Mouse (Mus musculus) forebrain, postnatal 0 days (tissue): Measurements from ENCODE around the gene Faah. TPM values are rescaled to one million over a fixed set of nuclear protein-coding genes. Genes with fewer than 3 reads are reported as not detected.

Experiments used
- ATAC-seq: fragments of 200-750 bp; cut with Nextera tagmentation; 2 replicates; pipeline ENCODE4 v1.8.0; 2017; ENCODE audit warnings: mild to moderate bottlenecking, moderate library complexity
- DNase-seq: peaks from one replicate; pipeline ENCODE4 v3.0.0-alpha.2; 2015
- H3K27ac ChIP-seq: fragments of 300-500 bp; sonication (generic); 2 replicates; pipeline ENCODE4 v1.5.1; 2014; ENCODE audit warnings: low read depth, mild to moderate bottlenecking, antibody characterized with exemption, low read length, moderate library complexity, mixed read lengths
- H3K27me3 ChIP-seq: fragments of 300-500 bp; sonication (generic); 2 replicates; pipeline ENCODE4 v1.6.1; 2014; ENCODE audit warnings: mild to moderate bottlenecking, low read length, mixed read lengths; ENCODE audit not compliant: insufficient read depth
- H3K36me3 ChIP-seq: fragments of 300-500 bp; sonication (generic); 2 replicates; pipeline ENCODE4 v1.6.1; 2014; ENCODE audit warnings: mild to moderate bottlenecking, moderate library complexity; ENCODE audit not compliant: insufficient read depth
- H3K4me1 ChIP-seq: fragments of 300-500 bp; sonication (generic); 2 replicates; pipeline ENCODE4 v1.6.1; 2014; ENCODE audit warnings: antibody characterized with exemption; ENCODE audit not compliant: insufficient read depth
- H3K4me2 ChIP-seq: fragments of 300-500 bp; sonication (generic); 2 replicates; pipeline ENCODE4 v1.6.1; 2014; ENCODE audit warnings: low read depth, mild to moderate bottlenecking, moderate library complexity
- H3K4me3 ChIP-seq: fragments of 300-500 bp; sonication (generic); 2 replicates; pipeline ENCODE4 v1.5.1; 2014; ENCODE audit warnings: low read depth, low read length, mixed read lengths
- H3K9ac ChIP-seq: fragments of 300-500 bp; sonication (generic); 2 replicates; pipeline ENCODE4 v1.6.1; 2014; ENCODE audit warnings: mild to moderate bottlenecking
- H3K9me3 ChIP-seq: fragments of 300-500 bp; sonication (generic); 2 replicates; pipeline ENCODE4 v1.6.1; 2016; ENCODE audit warnings: low read length
- CTCF ChIP-seq: sonication (generic); IDR thresholded peaks from 2 replicates; pipeline ENCODE4 v1.5.1; 2016; ENCODE audit warnings: antibody characterized with exemption, control low read depth, low read depth
- WGBS: fragments of 180-500 bp; shearing (Covaris S2); extraction: QIAGEN DNeasy Blood & Tissue Kit; methylation state at CpG from one replicate; pipeline ENCODE4 v1.1.7; 2014; 5-methylcytosine and 5-hydroxymethylcytosine counted together
- polyA plus RNA-seq: library from polyadenylated mRNA; unstranded; fragments of >200 nt; fragmentation: Nextera tagmentation; extraction: Ambion mirVana; gene quantifications from 2 replicates; pipeline ENCODE4 v1.2.1, GENCODE M21; 2015
- total RNA-seq: library from RNA; depleted of rRNA; stranded (reverse); fragments of >200 nt; gene quantifications from 2 replicates; pipeline ENCODE4 v1.2.3, GENCODE M21; 2014

The Faah gene
- total and polyA plus RNA-seq, 2 experiments from 2014 or later: 25.4 to 42.7 TPM

DNA sequence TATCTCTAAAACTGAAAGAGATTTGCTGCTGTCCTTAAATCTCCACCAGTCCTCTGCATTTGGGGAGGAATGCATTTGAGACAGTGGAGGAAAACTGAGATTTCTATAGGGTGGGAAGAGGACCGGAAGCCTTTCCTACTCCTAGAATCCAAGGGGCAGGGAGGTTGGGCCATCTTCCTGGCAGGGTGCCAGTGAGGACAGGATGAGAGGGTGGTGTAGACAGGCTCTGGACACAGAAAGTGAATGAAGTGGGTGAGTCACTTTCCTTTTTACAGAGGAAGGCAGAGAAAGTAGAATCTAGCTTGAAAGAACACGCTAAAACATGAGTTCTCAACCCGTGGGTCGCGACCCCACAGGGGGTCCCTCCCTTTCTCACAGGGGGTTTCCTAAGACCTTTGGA is 53.3 kb downstream of the Faah start:
- ATAC-seq (no peak), DNase-seq (no peak)
- TF ChIP-seq CTCF: no peak
- H3K27ac ChIP-seq: no peak overlapping the region
- no peak overlapping the region for H3K9ac ChIP-seq
- peaks cover 72% of the 10 kb centered on the region for H3K27me3 ChIP-seq
- WGBS: 11% methylated on average over 5 of the region's 5 CpGs
- H3K4me1 ChIP-seq: peaks cover 4% of the 10 kb centered on the region; the same call in 1 of the 2 replicates
- no peak overlapping the region for H3K4me3 ChIP-seq
- no peak overlapping the region for H3K4me2 ChIP-seq
- H3K36me3 ChIP-seq: no peaks in the 10 kb centered on the region
- no peaks in the 10 kb centered on the region for H3K9me3 ChIP-seq

DNA sequence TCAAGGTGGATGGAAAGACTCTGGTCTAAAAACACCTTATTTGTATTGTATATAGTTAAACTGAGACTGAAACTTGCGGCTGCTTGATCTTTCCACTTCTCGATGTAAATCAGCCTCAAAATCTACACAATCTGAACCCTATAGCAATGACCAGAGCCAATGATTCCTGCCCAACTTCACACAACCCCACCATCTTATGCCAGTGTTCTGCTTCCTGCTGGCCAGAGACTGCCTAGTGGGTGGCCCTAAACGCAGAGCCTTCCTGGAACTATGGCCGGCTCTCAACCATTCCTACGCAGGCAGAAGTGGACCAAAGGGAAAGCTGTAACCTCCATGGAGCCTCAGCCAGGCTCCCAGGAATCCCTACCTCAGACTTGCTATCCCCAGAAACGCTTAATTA is 54.0 kb downstream of the Faah start:
- 17% methylated on average over 6 of the region's 6 CpGs for WGBS
- H3K4me2 ChIP-seq: no peak overlapping the region

DNA sequence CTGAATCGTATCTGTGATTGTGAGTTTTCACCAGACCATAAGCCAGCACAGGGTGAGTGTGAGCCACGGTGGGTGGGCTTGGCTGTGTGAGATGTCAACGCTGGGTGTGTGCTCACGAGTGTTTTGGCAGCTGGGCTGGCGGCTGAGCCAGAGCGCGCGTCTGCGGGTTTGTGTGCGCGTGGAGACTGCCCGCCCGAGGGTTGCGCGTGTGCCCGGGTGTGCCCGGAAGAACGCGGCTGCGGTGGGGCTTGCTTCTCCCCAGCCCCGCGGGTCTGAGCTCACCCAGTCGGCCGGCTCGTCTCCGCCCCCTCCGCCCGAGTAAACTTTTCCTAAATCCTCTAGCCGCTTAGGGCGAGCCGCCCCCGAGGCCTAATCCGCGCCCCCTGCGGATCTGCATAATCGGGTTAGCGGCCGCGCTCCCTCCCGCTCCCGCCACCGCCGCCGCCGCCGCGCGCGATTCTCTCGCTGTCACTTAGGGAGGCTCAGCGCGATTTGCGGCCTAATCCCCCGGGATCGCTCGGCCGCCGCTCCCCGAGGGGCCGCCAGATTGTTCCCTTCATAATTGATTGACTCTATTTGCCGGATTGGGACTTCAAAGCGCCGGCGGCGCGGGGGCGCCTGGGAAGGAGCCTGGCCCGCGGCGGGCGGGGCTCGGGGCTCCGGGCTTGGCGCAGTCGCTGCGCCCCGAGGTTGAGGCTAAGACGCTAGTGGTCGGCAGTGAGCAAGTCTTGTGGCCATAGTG is 54.9 kb downstream of the Faah start:
- TF ChIP-seq CTCF: no peak
- H3K27ac ChIP-seq: no peak overlapping the region
- H3K9ac ChIP-seq: peak overlapping the region; percentile 48
- H3K36me3 ChIP-seq: no peaks in the 10 kb centered on the region
- H3K9me3 ChIP-seq: no peaks in the 10 kb centered on the region
- H3K4me2 ChIP-seq: peak overlapping the region; percentile 92
- ATAC-seq: peak; percentile 77
- H3K4me1 ChIP-seq: peaks cover 4% of the 10 kb centered on the region; the same call in 1 of the 2 replicates
- peaks cover 73% of the 10 kb centered on the region for H3K27me3 ChIP-seq
- DNase-seq: peak; percentile 50
- peak overlapping the region; percentile 62 for H3K4me3 ChIP-seq
- WGBS: 2% methylated on average over 79 of the region's 79 CpGs

More for the DNA sequence above, 54.0 kb downstream of the Faah start:
- TF ChIP-seq CTCF: no peak
- DNase-seq (no peak), ATAC-seq (no peak)
- Histone ChIP-seq H3K4me3 (no peak overlapping the region), H3K4me1 (peaks cover 4% of the 10 kb centered on the region; the same call in 1 of the 2 replicates), H3K27me3 (peaks cover 79% of the 10 kb centered on the region), H3K9ac (0 out of 2 replicates have a peak overlapping the region, but pooled peaks have one; percentile 4), H3K9me3 (no peaks in the 10 kb centered on the region), H3K27ac (no peak overlapping the region), H3K36me3 (no peaks in the 10 kb centered on the region)

DNA sequence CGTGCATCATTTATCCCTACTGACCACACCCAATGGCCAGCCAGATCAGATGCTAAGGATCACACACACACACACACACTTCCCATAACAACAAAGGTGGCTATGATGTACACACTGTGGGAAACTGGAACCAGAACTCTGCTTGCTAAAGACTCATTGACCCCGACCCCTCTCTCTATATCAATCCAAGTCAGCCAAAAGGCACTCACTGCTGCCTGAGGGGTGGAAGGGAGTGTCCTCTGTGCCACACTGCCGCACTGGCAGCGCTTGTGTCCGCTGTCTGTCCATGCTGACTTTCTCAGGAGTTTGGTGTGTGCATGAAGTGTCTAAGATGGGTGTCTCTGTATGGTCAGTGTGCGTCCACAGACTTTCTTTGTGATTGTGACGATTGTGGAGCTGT is 55.7 kb downstream of the Faah start:
- Histone ChIP-seq H3K27me3 (peaks cover 72% of the 10 kb centered on the region), H3K27ac (no peak overlapping the region), H3K4me3 (no peak overlapping the region), H3K9me3 (no peaks in the 10 kb centered on the region), H3K4me1 (peaks cover 4% of the 10 kb centered on the region; the same call in 1 of the 2 replicates), H3K9ac (no peak overlapping the region), H3K36me3 (no peaks in the 10 kb centered on the region), H3K4me2 (no peak overlapping the region)
- no peak for DNase-seq
- TF ChIP-seq CTCF: no peak
- WGBS: 8% methylated on average over 7 of the region's 7 CpGs
- ATAC-seq: no peak

DNA sequence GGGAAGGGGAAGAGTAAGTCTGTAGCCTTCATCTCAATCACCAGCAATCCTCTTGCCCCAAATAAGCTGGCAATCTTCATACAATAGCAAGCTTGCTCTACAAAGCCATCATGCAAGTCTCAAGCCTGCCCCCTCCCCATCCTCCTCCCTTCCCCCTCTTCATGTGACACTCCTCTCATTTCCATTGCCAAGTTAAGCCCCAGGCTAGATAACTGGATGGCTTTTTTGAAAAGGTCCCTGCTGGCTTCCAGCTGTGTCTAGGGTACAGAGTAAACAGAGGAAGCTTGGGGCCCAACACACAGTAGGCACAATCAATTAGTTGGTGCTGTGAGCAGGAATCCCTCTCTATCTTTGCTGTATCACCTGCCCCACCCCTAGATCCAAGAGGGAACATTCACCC is 58.2 kb downstream of the Faah start:
- H3K4me2 ChIP-seq: no peak overlapping the region
- TF ChIP-seq CTCF: no peak
- no peak overlapping the region for H3K9ac ChIP-seq
- no peaks in the 10 kb centered on the region for H3K9me3 ChIP-seq
- no peak overlapping the region for H3K4me3 ChIP-seq
- DNase-seq (no peak), ATAC-seq (no peak)
- H3K4me1 ChIP-seq: peaks cover 4% of the 10 kb centered on the region; the same call in 1 of the 2 replicates
- peaks cover 69% of the 10 kb centered on the region for H3K27me3 ChIP-seq
- no peaks in the 10 kb centered on the region for H3K36me3 ChIP-seq
- H3K27ac ChIP-seq: no peak overlapping the region

DNA sequence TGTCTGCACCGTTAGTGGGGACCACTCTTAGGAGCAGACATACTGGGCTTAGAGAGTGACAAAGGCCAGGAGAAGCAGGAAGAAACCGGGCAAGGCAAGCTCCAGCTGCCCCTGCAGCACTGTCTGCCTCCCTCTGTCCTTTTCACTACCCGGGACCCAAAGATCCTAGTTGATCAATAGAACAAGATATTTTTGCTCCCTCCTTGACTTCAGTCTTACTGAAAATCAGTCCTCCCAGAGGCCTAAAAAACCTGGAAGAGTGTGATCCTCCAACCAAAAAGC is 62.3 kb downstream of the Faah start:
- DNase-seq (no peak), ATAC-seq (no peak)
- Histone ChIP-seq H3K4me3 (no peak overlapping the region), H3K27me3 (peaks cover 55% of the 10 kb centered on the region), H3K9me3 (no peaks in the 10 kb centered on the region), H3K4me2 (peak overlapping the region; percentile 26; the same call in 1 of the 2 replicates), H3K36me3 (no peaks in the 10 kb centered on the region), H3K27ac (no peak overlapping the region), H3K4me1 (no peaks in the 10 kb centered on the region), H3K9ac (no peak overlapping the region)
- 5% methylated on average over 3 of the region's 3 CpGs for WGBS
- no peak for TF ChIP-seq CTCF

DNA sequence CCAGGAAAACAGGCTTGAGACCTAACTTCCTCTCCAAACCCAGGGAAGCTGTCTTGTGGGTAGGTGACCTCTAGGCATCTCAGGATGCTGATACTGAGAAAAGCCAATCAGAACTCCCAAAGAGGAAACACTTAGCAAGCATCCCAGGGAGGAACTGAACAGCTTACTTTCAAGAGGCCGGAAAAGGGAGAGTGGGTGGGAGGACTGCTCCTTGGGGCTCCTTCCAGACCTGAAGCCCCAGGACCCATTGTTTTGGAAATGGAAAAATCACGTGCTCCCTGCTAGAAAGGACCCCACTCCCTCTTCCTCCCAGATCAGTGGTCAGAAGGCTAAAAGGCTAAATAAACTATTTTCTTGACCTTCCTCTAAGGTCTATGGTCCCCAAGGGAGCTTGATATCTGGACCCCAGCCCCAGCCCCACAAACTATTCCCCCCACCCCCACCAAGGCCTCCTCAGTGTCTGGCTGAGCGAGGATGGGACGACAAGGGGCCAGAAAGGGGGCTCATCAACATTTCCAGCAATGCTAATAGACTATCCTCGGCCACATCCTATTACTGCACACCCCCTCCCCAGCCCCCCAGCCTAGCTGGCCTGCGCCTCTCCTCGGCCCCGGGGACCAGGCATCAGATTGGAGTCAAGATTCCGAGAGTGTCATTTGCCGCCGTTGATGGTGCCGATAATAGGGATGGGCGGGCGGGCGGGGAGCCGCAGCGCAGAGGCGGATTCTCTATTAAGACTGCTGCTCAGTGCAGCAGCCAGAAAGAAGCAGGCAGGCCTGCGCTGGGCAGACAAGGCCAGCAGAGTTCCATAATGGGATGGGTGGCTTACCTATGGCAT is 62.9 kb downstream of the Faah start:
- H3K9ac ChIP-seq: no peak overlapping the region
- TF ChIP-seq CTCF: no peak
- peaks cover 53% of the 10 kb centered on the region for H3K27me3 ChIP-seq
- no peaks in the 10 kb centered on the region for H3K9me3 ChIP-seq
- H3K4me3 ChIP-seq: 0 out of 2 replicates have a peak overlapping the region, but pooled peaks have one; percentile 14
- H3K4me2 ChIP-seq: peak overlapping the region; percentile 26
- no peak for DNase-seq
- WGBS: 4% methylated on average over 19 of the region's 19 CpGs
- H3K27ac ChIP-seq: no peak overlapping the region
- no peaks in the 10 kb centered on the region for H3K36me3 ChIP-seq
- ATAC-seq: no peak
- no peaks in the 10 kb centered on the region for H3K4me1 ChIP-seq
